Mouse (Mus musculus): ENCODE results near the gene Rac1.

- TF ChIP-seq POLR2A (IDR thresholded peaks at IDR 0.05; ENCODE audit: borderline replicate concordance, insufficient read depth, low read length), result no peak
- no peak for TF ChIP-seq CTCF (IDR thresholded peaks at IDR 0.05; ENCODE audit: borderline replicate concordance, insufficient read depth, low read depth, low read length)
Measured at GRCm38 (mm10) chr5:143530715-143531114, 2.9 kb upstream of the Rac1 start.
